Mouse (Mus musculus) R1 (cell line): ENCODE measurements around the gene Ndufaf2.

Experiments used
- DNase-seq: peaks from one replicate; pipeline ENCODE4 v3.0.0-alpha.2; 2018; ENCODE audit warnings: low read depth, low spot score

Gene Ndufaf2

DNA sequence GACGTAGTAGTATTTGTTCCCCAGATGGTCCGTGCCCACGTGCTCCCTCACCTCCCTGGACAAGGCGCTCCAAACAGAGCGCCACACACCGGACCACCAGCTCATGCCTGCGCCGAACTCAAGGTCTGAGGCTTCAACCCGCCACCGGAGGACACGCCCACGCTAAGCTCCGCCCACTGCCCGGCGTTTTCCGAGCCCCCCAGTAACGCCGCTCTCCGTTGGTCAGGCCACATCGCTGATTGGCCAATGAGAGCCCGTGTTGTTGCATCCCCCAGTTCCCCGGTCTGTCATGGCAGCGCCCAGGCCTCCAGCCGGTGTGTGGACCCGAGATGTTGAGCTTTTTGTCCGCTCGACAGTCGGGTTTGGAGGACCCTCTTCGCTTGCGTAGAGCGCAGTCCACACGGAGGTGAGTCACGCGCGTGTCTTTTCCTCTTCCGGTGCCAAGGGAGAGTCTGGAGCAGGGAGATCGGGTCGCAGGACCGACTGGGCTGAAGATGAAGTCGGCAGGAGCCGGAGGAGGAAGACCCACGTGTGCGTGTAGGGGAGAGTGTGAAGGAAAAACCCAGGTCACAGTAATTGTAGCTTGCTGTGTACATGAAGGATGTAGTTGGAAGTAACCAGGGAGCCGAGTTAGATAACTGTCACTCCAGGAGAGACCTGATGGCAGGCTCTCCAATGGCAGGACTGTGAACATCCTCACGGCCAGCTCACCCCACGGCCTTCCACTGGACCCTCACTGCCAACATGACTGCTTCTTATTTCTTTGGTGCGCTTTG lies at the start of gene Ndufaf2, which contains the start of gene Ercc8:
Gene Ndufaf2 (minus strand): TSS at position 159 of the 776 bp plus-strand sequence.
Gene Ercc8 (plus strand): TSS at position 267 of the 776 bp plus-strand sequence.
- peak; percentile 94 for DNase-seq

- no peak for DNase-seq
Measured at GRCm38 (mm10) chr13:108208090-108208489, 49.7 kb upstream of the Ndufaf2 start.

- no peak for DNase-seq
Measured at GRCm38 (mm10) chr13:108207447-108207846, 49.0 kb upstream of the Ndufaf2 start.

DNA sequence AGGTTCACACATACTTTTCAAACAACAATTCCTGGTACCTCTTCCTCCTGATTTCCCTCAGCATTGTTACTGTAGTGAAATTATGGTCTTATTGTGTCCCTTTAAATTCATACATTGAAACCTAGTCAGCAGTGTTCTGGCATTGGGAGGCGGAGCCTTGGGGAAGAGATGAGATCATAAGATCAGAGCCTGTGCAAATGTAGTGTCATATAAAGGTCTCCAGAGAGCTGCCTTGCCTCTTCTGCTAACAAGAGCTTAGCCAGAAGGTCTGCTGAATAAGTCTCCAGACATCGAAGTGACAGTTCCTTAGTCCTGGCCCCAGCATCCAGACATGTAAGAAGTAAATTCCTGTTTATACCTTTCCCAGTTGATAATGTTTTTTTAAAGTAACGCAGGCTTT lies 46.4 kb upstream of the Ndufaf2 start:
- no peak for DNase-seq

DNA sequence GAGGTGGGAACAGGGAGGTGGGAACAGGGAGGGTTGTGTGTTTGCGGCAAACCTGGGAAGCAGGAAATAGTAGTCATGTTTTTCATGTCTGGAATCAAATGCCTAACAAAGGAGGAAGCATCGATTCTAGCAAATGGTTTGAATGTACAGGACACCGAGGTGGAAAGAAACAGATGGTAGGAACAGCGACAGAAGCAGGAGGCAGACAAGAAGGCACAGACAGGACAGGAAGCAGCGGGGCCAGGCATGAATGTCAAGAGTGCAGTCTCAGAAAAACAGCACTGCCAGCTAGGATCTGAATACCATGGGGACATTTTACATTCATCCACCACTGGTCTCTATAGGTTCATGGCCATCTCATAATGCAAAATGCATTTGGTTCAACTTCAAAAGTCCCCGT lies 37.1 kb upstream of the Ndufaf2 start:
- no peak for DNase-seq

DNA sequence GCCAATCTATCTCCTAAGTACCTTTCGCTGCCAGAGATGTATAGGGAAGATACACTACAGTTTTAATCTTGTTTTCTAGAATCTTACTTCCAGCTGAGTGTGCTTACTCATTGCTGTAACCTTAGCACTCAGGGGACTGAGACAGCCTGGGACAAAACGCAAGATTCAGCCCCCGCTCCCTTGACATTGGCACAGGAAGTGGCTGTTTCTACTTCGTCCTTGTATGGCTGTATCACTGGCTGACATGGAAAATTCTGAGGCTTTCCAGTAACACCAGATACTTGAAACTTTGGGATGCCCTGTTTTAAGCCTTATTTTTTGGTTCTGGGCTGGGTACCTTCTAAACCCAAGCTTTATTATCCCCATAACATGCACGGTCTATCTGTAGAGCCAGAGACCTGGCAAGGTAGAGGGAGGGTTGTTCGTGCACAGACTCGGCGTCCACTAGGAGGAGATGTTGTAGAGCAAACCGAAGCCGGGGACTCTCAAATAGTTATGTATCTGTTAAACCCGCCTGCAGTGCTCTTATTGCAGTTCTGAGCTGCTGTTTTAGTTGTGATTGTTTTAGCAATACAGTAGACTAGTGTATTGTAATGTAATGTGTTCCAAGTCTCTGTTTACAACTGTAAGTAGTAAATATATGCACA lies 32.8 kb upstream of the Ndufaf2 start:
- DNase-seq = peak; percentile 50

- no peak for DNase-seq
Measured at GRCm38 (mm10) chr13:108187994-108188393, 29.6 kb upstream of the Ndufaf2 start.

GRCm38 (mm10) chr13:108185530-108185929 lies 27.1 kb upstream of the Ndufaf2 start:
- DNase-seq = peak; percentile 21

- no peak for DNase-seq
Measured at GRCm38 (mm10) chr13:108184743-108185255, 26.4 kb upstream of the Ndufaf2 start.

DNA sequence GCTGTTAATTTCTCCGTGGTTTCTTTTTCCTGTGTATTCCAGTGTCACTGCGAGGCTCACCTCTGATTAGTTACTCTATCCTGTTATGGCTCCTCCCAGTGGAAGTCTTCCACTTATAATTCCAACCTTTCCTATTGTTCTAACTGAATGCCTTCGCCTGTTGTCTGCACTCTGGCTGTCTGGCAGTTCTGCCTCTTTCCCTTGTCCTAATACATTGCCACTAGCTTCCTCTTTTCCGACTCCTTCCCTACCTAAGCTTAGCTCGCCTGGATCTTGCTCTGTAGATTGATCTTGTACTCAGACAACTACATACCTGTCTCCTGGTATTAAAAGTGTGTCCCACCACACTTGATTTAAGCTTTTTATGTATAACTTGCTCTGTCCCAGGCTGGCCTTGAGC lies 22.4 kb upstream of the Ndufaf2 start:
- no peak for DNase-seq

- no peak for DNase-seq
Measured at GRCm38 (mm10) chr13:108179618-108180017, 21.2 kb upstream of the Ndufaf2 start.

GRCm38 (mm10) chr13:108170511-108170910 lies 12.1 kb upstream of the Ndufaf2 start:
- DNase-seq = no peak

DNA sequence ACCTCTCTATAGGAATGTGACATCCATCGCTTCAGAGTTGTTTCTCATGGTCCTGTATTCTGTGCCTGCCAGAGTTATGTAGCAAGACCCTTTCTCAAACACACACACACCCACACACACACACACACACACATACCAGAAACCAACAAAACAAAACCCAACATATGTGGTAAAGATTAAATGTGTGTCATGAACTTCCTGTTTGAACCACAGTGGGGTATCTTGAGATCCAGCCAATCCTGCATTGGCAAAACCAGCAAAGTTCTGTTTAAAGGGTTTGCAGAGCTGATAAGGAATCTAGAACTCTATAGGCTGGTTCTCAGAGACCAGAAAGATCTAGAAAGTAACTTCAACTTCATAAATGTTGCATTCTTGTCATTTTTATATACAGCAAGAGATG lies 11.6 kb upstream of the Ndufaf2 start:
- no peak for DNase-seq

GRCm38 (mm10) chr13:108164621-108165020 lies 6.2 kb upstream of the Ndufaf2 start:
- DNase-seq = no peak

GRCm38 (mm10) chr13:108163912-108164311 lies 5.5 kb upstream of the Ndufaf2 start:
- DNase-seq = no peak

DNA sequence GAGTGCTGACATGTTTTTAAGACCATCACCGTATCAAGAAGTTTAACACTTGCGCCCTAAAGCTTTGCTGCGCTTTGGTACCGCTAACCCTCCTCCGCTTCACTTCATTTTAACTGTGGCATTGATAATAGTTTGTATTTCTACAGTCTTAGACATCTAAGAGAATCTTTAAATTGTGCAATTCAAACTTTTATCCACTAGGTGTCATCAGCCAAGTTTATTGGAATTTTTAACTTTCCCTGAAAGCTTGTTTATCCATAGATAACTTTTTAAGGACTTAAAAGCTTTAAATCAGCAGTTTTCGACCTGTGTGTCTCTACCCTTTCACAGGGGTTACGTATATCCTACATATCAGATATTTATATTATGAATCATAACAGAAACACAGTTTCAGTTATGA lies 1.5 kb upstream of the Ndufaf2 start:
- DNase-seq = peak; percentile 50

DNA sequence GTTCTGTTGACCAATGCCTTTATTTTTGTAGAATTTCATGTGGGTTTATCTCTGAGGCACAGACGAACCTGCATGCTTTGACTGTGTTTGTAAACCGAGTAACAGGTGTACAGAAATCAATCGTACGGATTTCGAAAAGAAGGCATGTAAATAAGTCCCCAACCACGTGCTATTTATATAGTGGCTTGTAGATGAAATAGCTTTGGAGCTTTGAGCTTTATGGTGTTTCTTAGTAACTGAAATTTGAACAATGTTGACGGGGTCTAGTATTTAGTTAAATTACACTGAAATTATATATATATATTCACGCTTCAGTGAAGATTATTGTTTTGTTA lies 785 bp upstream of the Ndufaf2 start:
- DNase-seq = no peak

- DNase-seq = no peak
Measured at GRCm38 (mm10) chr13:108157732-108158464, 525 bp downstream of the Ndufaf2 start.

DNA sequence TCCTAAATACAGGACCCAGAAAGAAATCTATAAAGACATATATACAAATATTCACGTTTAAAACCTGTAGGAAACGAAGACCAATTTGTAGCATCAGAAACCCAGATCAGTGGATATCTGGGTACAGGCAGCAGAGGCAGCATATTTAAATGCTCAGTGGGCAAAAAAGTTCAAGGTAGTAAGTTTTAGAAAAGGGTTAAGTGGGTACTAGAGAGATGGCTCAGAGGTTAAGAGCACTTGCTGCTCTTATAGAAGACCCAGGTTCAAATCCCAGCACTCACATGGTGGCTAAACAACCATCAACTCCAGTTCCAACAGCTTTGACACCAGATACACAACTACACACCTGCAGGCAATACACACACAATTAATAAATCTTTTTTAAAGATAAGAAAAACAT lies 1.3 kb downstream of the Ndufaf2 start:
- DNase-seq = no peak

DNA sequence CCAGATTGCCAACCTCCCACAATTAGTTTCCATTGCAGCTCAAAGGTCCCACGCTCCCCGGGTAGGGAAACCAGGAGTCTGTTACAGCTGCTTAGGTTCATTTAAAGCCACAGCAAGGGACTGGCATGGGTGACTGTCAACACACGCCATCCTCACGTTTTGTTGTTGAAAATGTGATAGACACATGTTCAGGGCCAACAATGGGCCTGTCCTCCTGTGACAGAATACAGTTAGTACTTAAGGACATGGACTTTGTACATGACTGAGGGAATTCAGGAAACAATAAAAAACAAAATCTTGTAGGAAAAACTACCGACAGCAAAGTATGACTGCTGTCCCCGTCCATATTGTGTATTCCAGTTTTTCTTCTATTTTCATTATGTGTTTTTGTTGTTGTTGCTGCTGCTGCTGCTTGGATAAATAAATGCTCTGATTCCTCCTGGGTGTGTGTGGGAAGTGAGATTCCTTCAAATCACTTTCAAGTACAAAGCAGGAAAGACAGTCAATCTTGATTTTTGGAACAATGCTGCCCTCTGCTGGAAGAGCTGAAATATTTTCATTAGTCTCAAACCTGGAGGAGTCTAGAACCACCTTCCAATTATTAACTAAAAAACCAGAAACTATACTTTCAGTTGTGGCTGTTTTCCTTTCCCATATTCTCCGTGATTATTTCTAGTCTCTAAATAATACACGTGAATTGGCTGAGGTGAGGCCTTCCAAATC lies 5.6 kb downstream of the Ndufaf2 start:
- DNase-seq = peak; percentile 64

DNA sequence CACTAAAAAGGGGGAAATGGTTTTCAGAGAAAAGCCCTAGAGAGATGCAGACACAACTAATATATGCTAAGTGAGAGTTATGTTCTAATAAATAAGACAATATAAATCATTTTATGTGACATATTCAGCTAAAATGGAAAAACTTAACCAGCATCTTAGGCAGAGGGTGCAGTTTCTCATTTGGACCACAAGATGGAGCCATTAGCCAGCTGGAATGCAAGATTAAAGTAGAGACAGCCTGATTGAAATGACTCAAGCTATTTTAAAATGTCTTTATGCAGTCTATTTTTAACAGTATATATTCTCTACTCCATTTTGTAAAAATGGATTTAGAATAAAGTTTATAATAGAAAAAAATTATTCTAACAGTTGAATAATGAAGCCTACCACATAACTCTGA lies 6.6 kb downstream of the Ndufaf2 start:
- peak; percentile 37 for DNase-seq

DNA sequence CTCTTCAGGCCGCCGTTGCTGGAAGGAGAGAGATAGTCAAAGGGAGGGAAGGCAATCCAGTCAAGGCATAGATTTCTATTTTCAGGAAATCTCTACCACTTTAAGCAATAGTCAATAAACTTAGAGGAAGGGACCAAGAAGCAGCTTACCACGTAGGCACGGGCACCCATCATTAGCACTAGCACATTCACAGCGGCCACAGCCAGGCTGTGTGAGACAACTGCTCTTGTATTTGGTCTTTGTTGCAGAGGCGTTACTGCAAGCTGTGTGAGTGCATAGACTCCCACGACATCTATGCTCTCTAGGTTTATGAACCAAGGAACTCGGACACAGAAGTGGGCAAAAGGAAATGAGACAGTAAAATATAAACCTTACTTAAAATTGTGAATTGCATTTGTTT lies 14.3 kb downstream of the Ndufaf2 start:
- DNase-seq = no peak
